Mouse (Mus musculus): ENCODE measurements around the gene Ninl. TPM values are rescaled to one million over a fixed set of nuclear protein-coding genes. Genes with fewer than 3 reads are reported as not detected.
"Not testable (repeated sequence)": the region's sequence is repeated elsewhere in the genome, so short reads cannot be mapped to it uniquely, and the experiment has no call there.

Ninl gene
- polyA plus RNA-seq, 1 experiment from 2014 or later, result 13.7 TPM

DNA sequence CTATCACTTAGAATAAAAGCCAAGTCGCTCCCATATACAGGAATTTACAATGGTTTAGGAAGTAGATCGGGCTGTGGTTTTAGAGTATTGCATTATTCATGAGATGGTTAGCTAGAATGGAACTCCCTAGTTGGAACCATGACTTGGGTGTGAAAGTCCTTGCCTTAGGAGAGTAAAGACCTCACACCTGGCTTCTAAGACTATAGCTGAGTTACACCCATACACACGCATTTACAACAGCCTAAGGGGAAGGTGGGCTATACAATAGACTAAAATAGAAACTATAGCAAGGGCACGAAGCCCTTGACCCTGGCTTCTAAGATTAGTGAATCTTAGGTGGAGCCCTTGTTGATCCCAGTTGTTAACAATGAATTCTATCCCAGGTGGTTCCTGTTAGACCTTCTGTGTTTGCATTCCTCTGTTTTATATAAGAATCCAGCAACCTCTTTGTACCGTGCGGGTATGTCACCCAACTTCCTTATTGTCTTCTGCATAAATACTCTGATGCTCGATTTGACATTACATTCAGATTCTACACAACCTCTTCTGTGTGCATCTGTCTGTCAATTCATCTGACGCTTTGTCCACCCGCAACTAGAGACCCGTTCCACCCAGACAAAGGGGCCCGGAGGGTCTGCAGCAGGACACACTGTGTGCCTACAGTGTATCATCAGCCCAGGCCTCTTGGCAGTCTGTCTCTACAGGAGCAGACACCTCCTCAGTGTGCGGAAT is 91.1 kb downstream of the Ninl start:
- peaks cover 50% of the 10 kb centered on the region for H3K36me3 ChIP-seq
- not testable (repeated sequence) for ATAC-seq (ENCODE audit: insufficient number of reproducible peaks, insufficient read depth, low FRiP score, low TSS enrichment)

GRCm38 (mm10) chr2:150947341-150947740 is 91.8 kb downstream of the Ninl start:
- not testable (repeated sequence) for H3K9me3 ChIP-seq; H3K27me3 ChIP-seq; ATAC-seq (ENCODE audit: insufficient number of reproducible peaks, insufficient read depth, low FRiP score, low TSS enrichment); H3K4me1 ChIP-seq; H3K4me2 ChIP-seq (replicated peaks); H3K27ac ChIP-seq; H3K9ac ChIP-seq; H3K4me3 ChIP-seq
- WGBS, result 97% methylated on average over 5 of the region's 5 CpGs
- peaks cover 44% of the 10 kb centered on the region for H3K36me3 ChIP-seq

More for the DNA sequence above, 91.1 kb downstream of the Ninl start:
- H3K27ac ChIP-seq; H3K9me3 ChIP-seq; H3K9ac ChIP-seq; H3K27me3 ChIP-seq; H3K4me1 ChIP-seq; H3K4me3 ChIP-seq; H3K4me2 ChIP-seq (replicated peaks): not testable (repeated sequence)
- WGBS, result 92% methylated on average over 12 of the region's 12 CpGs

DNA sequence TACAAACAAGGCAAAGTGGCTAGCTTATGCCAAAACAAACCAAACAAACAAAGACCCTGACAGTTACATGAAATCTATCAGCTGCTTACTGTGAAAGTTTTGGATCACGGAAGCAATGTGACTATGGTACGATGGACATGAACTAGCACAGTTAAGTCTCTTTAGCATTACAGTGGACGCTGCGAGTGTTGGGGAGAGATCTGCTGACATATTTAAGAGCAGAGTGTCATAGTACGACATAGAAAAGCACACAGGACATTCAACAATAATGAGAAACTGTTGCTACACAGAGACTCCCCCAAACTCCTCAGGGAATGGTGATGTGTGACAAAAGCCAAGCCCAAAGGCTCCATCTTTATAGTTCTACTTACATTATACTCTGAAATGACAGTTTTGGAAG is 95.2 kb downstream of the Ninl start:
- Histone ChIP-seq H3K36me3 (peaks cover 28% of the 10 kb centered on the region), H3K4me1 (no peaks in the 10 kb centered on the region), H3K9ac (no peak overlapping the region), H3K9me3 (no peaks in the 10 kb centered on the region), H3K27ac (no peak overlapping the region), H3K4me2 (replicated peaks) (no peak overlapping the region), H3K4me3 (no peak overlapping the region), H3K27me3 (no peaks in the 10 kb centered on the region)
- 89% methylated on average over 5 of the region's 5 CpGs for WGBS
- no peak for ATAC-seq (ENCODE audit: insufficient number of reproducible peaks, insufficient read depth, low FRiP score, low TSS enrichment)

GRCm38 (mm10) chr2:150934659-150935058 is 104.5 kb downstream of the Ninl start:
- Histone ChIP-seq H3K4me3 (no peak overlapping the region), H3K9me3 (no peaks in the 10 kb centered on the region), H3K9ac (no peak overlapping the region), H3K4me1 (no peaks in the 10 kb centered on the region), H3K27ac (no peak overlapping the region), H3K36me3 (peaks cover 56% of the 10 kb centered on the region), H3K4me2 (replicated peaks) (no peak overlapping the region), H3K27me3 (no peaks in the 10 kb centered on the region)
- ATAC-seq (ENCODE audit: insufficient number of reproducible peaks, insufficient read depth, low FRiP score, low TSS enrichment), result no peak
- WGBS, result 91% methylated on average over 4 of the region's 4 CpGs

DNA sequence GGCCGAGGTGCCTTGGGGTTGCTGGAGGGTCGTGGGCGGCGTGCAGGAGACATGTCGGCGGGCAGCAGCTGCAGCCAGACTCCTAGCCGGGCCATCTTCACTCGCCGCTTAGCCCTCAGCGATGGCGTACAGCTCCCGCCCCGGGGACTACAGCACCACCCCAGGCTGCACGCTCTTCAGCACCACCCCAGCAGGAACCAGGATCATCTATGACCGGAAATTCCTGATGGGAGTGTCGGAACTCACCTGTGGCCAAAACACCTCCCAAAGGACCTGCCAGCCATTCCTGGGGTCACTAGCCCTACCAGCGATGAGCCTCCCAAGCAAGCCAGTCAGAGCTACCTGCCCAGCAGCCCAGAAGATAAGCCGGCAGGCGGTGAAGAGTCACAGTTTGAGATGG is 105.7 kb downstream of the Ninl start:
- H3K4me1 ChIP-seq, result no peaks in the 10 kb centered on the region
- no peaks in the 10 kb centered on the region for H3K27me3 ChIP-seq
- H3K27ac ChIP-seq, result no peak overlapping the region
- H3K4me2 ChIP-seq (replicated peaks), result no peak overlapping the region
- WGBS, result 77% methylated on average over 19 of the region's 19 CpGs
- H3K4me3 ChIP-seq, result no peak overlapping the region
- H3K36me3 ChIP-seq, result peaks cover 59% of the 10 kb centered on the region
- H3K9ac ChIP-seq, result no peak overlapping the region
- H3K9me3 ChIP-seq, result no peaks in the 10 kb centered on the region
- ATAC-seq (ENCODE audit: insufficient number of reproducible peaks, insufficient read depth, low FRiP score, low TSS enrichment), result no peak

- Histone ChIP-seq H3K4me3 (no peak overlapping the region), H3K27me3 (no peaks in the 10 kb centered on the region), H3K9me3 (no peaks in the 10 kb centered on the region), H3K4me2 (replicated peaks) (no peak overlapping the region), H3K9ac (no peak overlapping the region), H3K27ac (no peak overlapping the region), H3K36me3 (peaks cover 45% of the 10 kb centered on the region), H3K4me1 (no peaks in the 10 kb centered on the region)
- no peak for ATAC-seq (ENCODE audit: insufficient number of reproducible peaks, insufficient read depth, low FRiP score, low TSS enrichment)
- 80% methylated on average over 3 of the region's 3 CpGs for WGBS
Observed at GRCm38 (mm10) chr2:150930806-150931205, 108.4 kb downstream of the Ninl start.

DNA sequence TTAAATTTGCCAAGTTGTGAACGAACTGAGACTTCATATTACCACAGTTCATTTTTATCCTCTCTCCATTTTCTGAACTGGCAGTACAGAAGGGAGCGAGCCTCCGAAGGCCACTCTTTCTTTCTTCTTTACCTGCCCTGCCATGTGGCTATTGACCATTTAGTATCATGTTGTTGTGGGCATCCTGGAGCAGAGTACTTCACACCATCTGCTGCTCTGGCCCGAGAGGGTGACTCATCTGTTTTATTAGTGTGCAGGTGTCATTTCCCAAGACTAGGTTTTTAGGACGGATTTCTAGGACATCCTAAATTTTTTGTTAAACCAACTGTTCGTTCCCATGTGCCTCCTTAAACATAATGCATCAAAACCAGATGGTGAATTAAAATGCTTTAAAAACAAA is 110.0 kb downstream of the Ninl start:
- Histone ChIP-seq H3K36me3 (peaks cover 38% of the 10 kb centered on the region), H3K4me2 (replicated peaks) (no peak overlapping the region), H3K27me3 (no peaks in the 10 kb centered on the region), H3K9me3 (no peaks in the 10 kb centered on the region), H3K27ac (no peak overlapping the region), H3K9ac (no peak overlapping the region), H3K4me1 (no peaks in the 10 kb centered on the region), H3K4me3 (no peak overlapping the region)
- WGBS, result 87% methylated on average over 6 of the region's 6 CpGs
- ATAC-seq (ENCODE audit: insufficient number of reproducible peaks, insufficient read depth, low FRiP score, low TSS enrichment), result no peak

DNA sequence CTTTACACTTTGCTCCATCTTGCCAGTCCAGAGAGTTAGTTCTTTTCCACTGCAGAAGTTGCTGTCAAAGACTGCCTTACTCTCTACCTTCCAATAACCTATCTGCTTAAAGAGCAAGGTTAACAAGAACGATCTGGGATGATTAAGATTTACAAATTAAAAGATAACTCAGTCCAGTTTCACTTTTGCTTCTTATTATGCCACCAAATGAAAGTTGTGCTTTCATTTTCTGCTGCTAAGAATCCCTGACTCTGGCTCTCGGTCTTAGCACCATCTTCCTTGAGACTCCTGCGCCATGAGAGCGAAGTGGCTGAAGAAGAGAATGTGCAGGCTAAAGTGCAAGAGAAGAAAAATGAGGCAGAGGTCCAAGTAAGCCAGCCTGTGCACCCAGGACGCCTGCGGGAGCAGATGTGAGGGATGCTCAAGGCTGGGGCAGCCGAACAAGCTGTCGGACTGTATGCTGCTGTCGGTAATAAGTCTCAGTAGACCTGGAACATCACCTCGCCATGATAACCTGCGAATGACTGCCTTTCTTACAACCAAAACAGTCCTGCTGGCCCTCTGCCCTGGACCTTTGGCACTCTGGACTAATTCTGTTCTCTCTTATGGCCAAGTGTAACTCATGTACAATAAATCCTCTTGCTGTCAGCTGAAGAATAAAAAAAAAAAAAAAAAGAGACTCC is 112.0 kb downstream of the Ninl start:
- WGBS, result 93% methylated on average over 11 of the region's 11 CpGs
- H3K4me3 ChIP-seq, result no peak overlapping the region
- no peak overlapping the region for H3K27ac ChIP-seq
- no peaks in the 10 kb centered on the region for H3K4me1 ChIP-seq
- H3K27me3 ChIP-seq, result no peaks in the 10 kb centered on the region
- no peaks in the 10 kb centered on the region for H3K9me3 ChIP-seq
- no peak overlapping the region for H3K4me2 ChIP-seq (replicated peaks)
- ATAC-seq (ENCODE audit: insufficient number of reproducible peaks, insufficient read depth, low FRiP score, low TSS enrichment), result no peak
- no peak overlapping the region for H3K9ac ChIP-seq
- H3K36me3 ChIP-seq, result peaks cover 41% of the 10 kb centered on the region

DNA sequence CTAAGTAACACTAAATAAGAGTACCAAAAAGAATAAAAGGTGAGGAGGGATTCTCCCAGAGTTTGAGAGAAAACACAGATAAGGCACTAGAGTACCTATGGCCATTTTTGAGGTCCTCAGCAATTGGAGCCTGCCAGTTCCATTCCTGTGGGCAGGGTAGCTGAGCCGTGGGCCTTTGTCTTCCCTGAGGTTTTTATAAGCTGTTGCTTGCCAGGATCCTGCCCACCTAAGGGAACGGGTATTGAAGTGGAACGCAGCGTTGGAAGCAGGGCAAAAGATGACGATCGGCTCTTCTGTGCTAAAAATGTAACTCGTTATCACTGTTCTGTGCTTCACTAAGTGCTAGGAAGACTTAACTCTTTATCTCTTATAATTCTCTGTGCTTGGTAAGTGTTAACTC is 115.7 kb downstream of the Ninl start:
- no peaks in the 10 kb centered on the region for H3K4me1 ChIP-seq
- H3K9ac ChIP-seq, result no peak overlapping the region
- no peaks in the 10 kb centered on the region for H3K9me3 ChIP-seq
- no peak overlapping the region for H3K27ac ChIP-seq
- ATAC-seq (ENCODE audit: insufficient number of reproducible peaks, insufficient read depth, low FRiP score, low TSS enrichment), result no peak
- no peak overlapping the region for H3K4me2 ChIP-seq (replicated peaks)
- H3K4me3 ChIP-seq, result no peak overlapping the region
- peaks cover 31% of the 10 kb centered on the region; the same call in 1 of the 2 replicates for H3K36me3 ChIP-seq
- 91% methylated on average over 7 of the region's 7 CpGs for WGBS
- H3K27me3 ChIP-seq, result no peaks in the 10 kb centered on the region

DNA sequence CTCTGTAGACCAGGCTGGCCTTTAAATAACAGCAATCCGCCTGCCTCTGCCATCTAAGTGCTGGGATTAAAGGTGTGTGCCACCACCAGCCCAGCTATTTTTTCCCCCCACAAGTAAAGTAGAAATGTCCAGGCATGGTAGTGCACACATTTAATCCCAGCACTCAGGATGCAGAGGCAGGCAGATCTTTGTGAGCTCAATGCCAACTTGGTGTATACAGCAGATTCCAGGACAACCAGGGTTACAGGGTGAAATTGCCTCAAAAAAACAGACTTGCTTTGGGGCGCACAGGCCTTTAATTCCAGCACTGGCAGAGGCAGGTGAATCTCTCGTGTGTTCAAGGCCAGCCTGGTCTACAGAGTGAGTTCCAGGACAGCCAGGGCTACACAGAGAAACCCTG is 116.2 kb downstream of the Ninl start:
- no peak overlapping the region for H3K4me3 ChIP-seq
- 96% methylated on average over 3 of the region's 3 CpGs for WGBS
- H3K4me1 ChIP-seq, result no peaks in the 10 kb centered on the region
- no peaks in the 10 kb centered on the region for H3K27me3 ChIP-seq
- H3K27ac ChIP-seq, result no peak overlapping the region
- ATAC-seq (ENCODE audit: insufficient number of reproducible peaks, insufficient read depth, low FRiP score, low TSS enrichment), result no peak
- H3K9me3 ChIP-seq, result no peaks in the 10 kb centered on the region
- peaks cover 32% of the 10 kb centered on the region; the same call in 1 of the 2 replicates for H3K36me3 ChIP-seq
- no peak overlapping the region for H3K9ac ChIP-seq
- no peak overlapping the region for H3K4me2 ChIP-seq (replicated peaks)

GRCm38 (mm10) chr2:150922165-150922564 is 117.0 kb downstream of the Ninl start:
- peaks cover 33% of the 10 kb centered on the region for H3K36me3 ChIP-seq
- no peaks in the 10 kb centered on the region for H3K4me1 ChIP-seq
- WGBS, result 95% methylated on average over 4 of the region's 4 CpGs

DNA sequence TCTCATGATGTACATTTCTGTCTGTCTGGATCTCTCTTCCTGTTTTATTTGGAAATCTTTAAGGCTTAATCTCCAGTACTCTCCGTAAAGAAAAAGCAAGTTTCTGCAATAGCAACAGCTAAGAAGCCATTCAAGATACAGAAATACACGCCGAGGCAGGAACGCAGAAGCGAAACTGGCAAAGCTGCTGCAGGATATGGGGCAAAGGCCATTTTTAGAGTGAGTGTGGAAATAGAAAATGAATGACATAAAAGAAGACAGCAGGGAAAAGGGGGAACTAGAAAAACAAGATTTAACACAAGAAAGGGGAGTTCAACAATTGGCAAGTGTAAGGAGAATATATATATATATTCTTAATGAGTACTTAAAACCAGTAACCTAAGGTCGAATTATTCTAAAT is 117.5 kb downstream of the Ninl start:
- H3K4me2 ChIP-seq (replicated peaks), result no peak overlapping the region
- H3K36me3 ChIP-seq, result peaks cover 37% of the 10 kb centered on the region
- ATAC-seq (ENCODE audit: insufficient number of reproducible peaks, insufficient read depth, low FRiP score, low TSS enrichment), result no peak
- no peak overlapping the region for H3K4me3 ChIP-seq
- no peak overlapping the region for H3K27ac ChIP-seq
- no peak overlapping the region for H3K9ac ChIP-seq
- WGBS, result 91% methylated on average over 6 of the region's 6 CpGs
- no peaks in the 10 kb centered on the region for H3K9me3 ChIP-seq
- H3K4me1 ChIP-seq, result no peaks in the 10 kb centered on the region
- no peaks in the 10 kb centered on the region for H3K27me3 ChIP-seq

More at GRCm38 (mm10) chr2:150922165-150922564, 117.0 kb downstream of the Ninl start:
- Histone ChIP-seq H3K27me3 (no peaks in the 10 kb centered on the region), H3K9ac (no peak overlapping the region), H3K27ac (no peak overlapping the region), H3K9me3 (no peaks in the 10 kb centered on the region), H3K4me2 (replicated peaks) (no peak overlapping the region), H3K4me3 (no peak overlapping the region)
- ATAC-seq (ENCODE audit: insufficient number of reproducible peaks, insufficient read depth, low FRiP score, low TSS enrichment), result no peak

Measured in embryonic facial prominence, embryonic 12.5 days (tissue).